Mouse (Mus musculus): ENCODE results near the gene Rtl5. TPM values are rescaled to one million over a fixed set of nuclear protein-coding genes. Genes with fewer than 3 reads are reported as not detected.

The Rtl5 gene
- polyA plus RNA-seq, 1 experiment, result 9.7 TPM

DNA sequence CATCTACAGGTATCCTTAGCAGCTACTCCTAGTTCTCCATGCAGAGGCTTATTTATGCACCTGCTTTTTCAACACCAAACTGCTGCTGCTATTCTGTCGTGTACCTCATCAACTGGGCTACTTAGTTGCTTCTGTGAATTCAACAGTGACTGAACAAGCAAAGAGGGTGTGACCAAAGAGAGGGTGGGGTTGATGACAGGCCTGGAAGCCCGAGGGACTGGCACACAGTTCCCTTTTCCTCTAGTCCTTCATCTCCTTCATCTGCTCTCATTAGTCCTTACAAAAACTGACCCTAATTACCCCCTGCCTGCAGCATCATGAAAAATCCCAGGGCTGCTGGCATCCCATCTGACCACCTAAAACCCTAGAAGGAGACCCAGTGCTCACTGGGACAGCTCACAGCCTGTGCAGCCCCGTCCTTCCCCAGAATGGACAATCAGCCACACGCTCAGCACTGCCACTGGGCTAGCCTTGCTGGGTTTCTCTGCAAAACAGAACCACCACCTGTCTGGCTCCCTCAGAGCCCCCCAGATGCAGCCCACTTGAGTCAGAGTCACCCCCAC lies 5.8 kb downstream of the Rtl5 start:
- Histone ChIP-seq H3K27ac (ENCODE audit: insufficient read depth, low read depth, low read length) (no peak overlapping the region), H3K4me3 (ENCODE audit: insufficient read depth, low read depth, low read length) (no peak overlapping the region), H3K4me1 (ENCODE audit: control insufficient read depth, insufficient read depth, low read length) (no peaks in the 10 kb centered on the region), H3K27me3 (replicated peaks; ENCODE audit: control insufficient read depth, insufficient read depth, low read length) (no peaks in the 10 kb centered on the region), H3K36me3 (ENCODE audit: control insufficient read depth, insufficient read depth, low read length) (no peaks in the 10 kb centered on the region)
- DNase-seq, result no peak
- 57% methylated on average over 4 of the region's 4 CpGs for WGBS
- no peak for TF ChIP-seq CTCF (conservative IDR thresholded peaks at IDR 0.05; ENCODE audit: insufficient read depth, insufficient read length, low read depth, low read length)
- TF ChIP-seq POLR2A (IDR thresholded peaks at IDR 0.05; ENCODE audit: low read depth, low read length), result no peak

DNA sequence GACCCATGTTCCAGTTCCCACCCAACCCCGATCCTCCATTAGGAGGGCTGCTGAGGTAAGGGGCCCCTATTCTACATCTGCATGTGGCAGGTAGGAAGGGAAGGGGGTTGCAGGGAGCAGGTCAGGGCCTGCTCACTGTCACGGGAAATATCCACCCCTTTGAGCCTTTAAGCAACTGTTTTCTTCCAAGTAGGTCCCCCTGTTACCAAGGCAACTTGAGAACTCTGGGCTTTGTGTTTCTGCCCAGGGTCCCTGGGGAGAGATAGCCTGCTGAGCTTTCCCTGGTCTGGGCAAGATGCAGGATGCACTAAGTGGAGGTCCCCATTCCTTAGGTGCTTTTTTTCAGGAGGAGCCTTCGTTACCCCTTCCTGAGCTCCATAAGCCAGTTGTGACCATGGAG lies 7.0 kb downstream of the Rtl5 start:
- DNase-seq, result no peak
- H3K4me1 ChIP-seq (ENCODE audit: control insufficient read depth, insufficient read depth, low read length), result no peaks in the 10 kb centered on the region; the same call in 1 of the 2 replicates
- no peaks in the 10 kb centered on the region for H3K27me3 ChIP-seq (replicated peaks; ENCODE audit: control insufficient read depth, insufficient read depth, low read length)
- no peak for TF ChIP-seq CTCF (conservative IDR thresholded peaks at IDR 0.05; ENCODE audit: insufficient read depth, insufficient read length, low read depth, low read length)
- TF ChIP-seq POLR2A (IDR thresholded peaks at IDR 0.05; ENCODE audit: low read depth, low read length), result no peak
- no peak overlapping the region for H3K4me3 ChIP-seq (ENCODE audit: insufficient read depth, low read depth, low read length)
- 75% methylated on average over 3 of the region's 3 CpGs for WGBS
- H3K27ac ChIP-seq (ENCODE audit: insufficient read depth, low read depth, low read length), result no peak overlapping the region
- no peaks in the 10 kb centered on the region for H3K36me3 ChIP-seq (ENCODE audit: control insufficient read depth, insufficient read depth, low read length)

DNA sequence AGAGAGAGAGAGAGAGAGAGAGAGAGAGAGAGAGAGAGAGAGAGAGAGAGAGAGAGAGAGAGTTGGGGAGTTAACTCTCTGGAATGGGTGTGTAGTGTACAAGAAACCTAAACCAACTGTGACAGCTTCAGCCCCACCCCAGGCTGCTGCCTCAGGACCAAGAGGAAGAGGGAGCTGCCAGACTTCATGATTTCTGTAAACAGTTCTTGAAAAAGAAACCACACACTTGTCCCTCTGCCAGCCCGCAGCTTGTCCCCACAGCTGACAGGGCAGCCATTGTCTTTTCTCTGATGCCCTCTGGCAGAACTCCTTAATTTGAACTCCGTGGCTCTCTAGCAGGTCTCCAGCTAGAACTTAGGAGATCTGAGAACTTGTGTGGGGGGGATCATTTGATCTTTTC lies 10.2 kb downstream of the Rtl5 start:
- TF ChIP-seq POLR2A (IDR thresholded peaks at IDR 0.05; ENCODE audit: low read depth, low read length), result no peak
- no peak for TF ChIP-seq CTCF (conservative IDR thresholded peaks at IDR 0.05; ENCODE audit: insufficient read depth, insufficient read length, low read depth, low read length)
- Histone ChIP-seq H3K27me3 (replicated peaks; ENCODE audit: control insufficient read depth, insufficient read depth, low read length) (no peaks in the 10 kb centered on the region), H3K27ac (ENCODE audit: insufficient read depth, low read depth, low read length) (no peak overlapping the region), H3K36me3 (ENCODE audit: control insufficient read depth, insufficient read depth, low read length) (no peaks in the 10 kb centered on the region), H3K4me3 (ENCODE audit: insufficient read depth, low read depth, low read length) (no peak overlapping the region), H3K4me1 (ENCODE audit: control insufficient read depth, insufficient read depth, low read length) (no peaks in the 10 kb centered on the region; the same call in 1 of the 2 replicates)
- peak; percentile 76 for DNase-seq
- WGBS, result 31% methylated on average over 2 of the region's 2 CpGs

DNA sequence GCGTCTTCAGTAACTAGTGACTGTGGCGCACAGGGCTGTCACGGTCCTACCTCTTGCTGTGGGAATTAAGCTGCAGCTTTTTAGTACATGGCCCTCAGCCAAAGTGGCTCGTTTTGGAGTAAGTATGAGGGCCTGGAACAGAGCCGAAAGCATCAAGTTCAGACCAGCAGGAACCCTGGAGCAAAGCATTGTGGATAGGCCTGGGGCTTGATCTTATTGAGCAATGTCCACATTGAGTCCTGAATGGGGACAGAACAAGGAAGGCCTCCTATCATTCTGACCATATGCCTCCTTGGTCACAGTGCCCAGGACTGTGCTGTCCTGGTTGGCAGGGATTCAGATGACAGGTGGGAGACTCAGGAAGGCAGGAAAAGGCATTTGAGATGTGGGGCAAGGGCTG lies 10.9 kb downstream of the Rtl5 start:
- 43% methylated on average over 5 of the region's 5 CpGs for WGBS
- TF ChIP-seq CTCF (conservative IDR thresholded peaks at IDR 0.05; ENCODE audit: insufficient read depth, insufficient read length, low read depth, low read length) (no peak), POLR2A (IDR thresholded peaks at IDR 0.05; ENCODE audit: low read depth, low read length) (no peak)
- H3K4me3 ChIP-seq (ENCODE audit: insufficient read depth, low read depth, low read length), result no peak overlapping the region
- no peaks in the 10 kb centered on the region for H3K36me3 ChIP-seq (ENCODE audit: control insufficient read depth, insufficient read depth, low read length)
- no peaks in the 10 kb centered on the region; the same call in 1 of the 2 replicates for H3K4me1 ChIP-seq (ENCODE audit: control insufficient read depth, insufficient read depth, low read length)
- no peaks in the 10 kb centered on the region for H3K27me3 ChIP-seq (replicated peaks; ENCODE audit: control insufficient read depth, insufficient read depth, low read length)
- peak; percentile 40 for DNase-seq
- H3K27ac ChIP-seq (ENCODE audit: insufficient read depth, low read depth, low read length), result no peak overlapping the region

DNA sequence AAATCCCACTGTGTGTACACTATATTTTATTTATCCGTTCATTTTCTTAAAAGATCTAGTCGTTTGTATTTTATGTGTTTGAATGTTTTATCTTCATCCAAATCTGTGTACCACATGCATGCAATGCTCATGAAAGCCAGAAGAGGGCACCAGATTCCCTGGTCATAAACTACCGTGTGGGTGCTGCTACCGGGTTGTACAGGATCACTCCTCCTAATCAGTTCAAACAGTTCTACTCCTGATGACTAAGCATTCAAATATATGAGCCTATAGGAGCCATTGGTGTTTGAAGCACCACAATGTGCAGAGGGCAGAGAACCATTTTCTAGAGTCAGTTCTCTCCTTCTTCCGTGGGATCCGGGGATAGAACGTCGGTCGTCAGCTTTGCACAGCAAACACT lies 11.7 kb downstream of the Rtl5 start:
- Histone ChIP-seq H3K27ac (ENCODE audit: insufficient read depth, low read depth, low read length) (no peak overlapping the region), H3K36me3 (ENCODE audit: control insufficient read depth, insufficient read depth, low read length) (no peaks in the 10 kb centered on the region), H3K4me1 (ENCODE audit: control insufficient read depth, insufficient read depth, low read length) (no peaks in the 10 kb centered on the region; the same call in 1 of the 2 replicates), H3K27me3 (replicated peaks; ENCODE audit: control insufficient read depth, insufficient read depth, low read length) (no peaks in the 10 kb centered on the region), H3K4me3 (ENCODE audit: insufficient read depth, low read depth, low read length) (no peak overlapping the region)
- peak; percentile 43 for DNase-seq
- WGBS, result 58% methylated on average over 9 of the region's 9 CpGs
- TF ChIP-seq POLR2A (IDR thresholded peaks at IDR 0.05; ENCODE audit: low read depth, low read length), result no peak
- TF ChIP-seq CTCF (conservative IDR thresholded peaks at IDR 0.05; ENCODE audit: insufficient read depth, insufficient read length, low read depth, low read length), result peak; percentile 45

DNA sequence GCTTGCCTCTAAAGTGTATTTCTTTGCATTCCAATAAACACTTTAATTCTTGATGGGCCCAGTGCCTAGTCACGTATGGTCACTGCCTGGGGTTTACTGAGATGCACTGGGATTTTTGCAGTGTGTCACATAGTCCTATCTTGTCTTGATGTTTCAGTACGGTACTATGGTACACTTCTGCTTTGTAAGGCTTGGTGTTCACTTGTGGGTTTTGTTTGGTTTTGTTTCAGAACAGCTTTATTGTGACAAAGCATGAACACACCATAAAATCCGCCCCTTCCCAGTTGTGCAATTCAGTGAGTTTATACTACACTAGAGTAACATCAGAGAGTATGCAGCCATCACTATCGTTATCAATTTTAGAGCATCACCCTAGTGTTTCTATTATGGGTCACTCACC lies 17.1 kb downstream of the Rtl5 start:
- 95% methylated on average over 4 of the region's 4 CpGs for WGBS
- Histone ChIP-seq H3K36me3 (ENCODE audit: control insufficient read depth, insufficient read depth, low read length) (no peaks in the 10 kb centered on the region), H3K4me1 (ENCODE audit: control insufficient read depth, insufficient read depth, low read length) (no peaks in the 10 kb centered on the region), H3K4me3 (ENCODE audit: insufficient read depth, low read depth, low read length) (no peak overlapping the region), H3K27ac (ENCODE audit: insufficient read depth, low read depth, low read length) (no peak overlapping the region), H3K27me3 (replicated peaks; ENCODE audit: control insufficient read depth, insufficient read depth, low read length) (no peaks in the 10 kb centered on the region)
- DNase-seq, result no peak
- TF ChIP-seq CTCF (conservative IDR thresholded peaks at IDR 0.05; ENCODE audit: insufficient read depth, insufficient read length, low read depth, low read length), result no peak
- TF ChIP-seq POLR2A (IDR thresholded peaks at IDR 0.05; ENCODE audit: low read depth, low read length), result no peak

DNA sequence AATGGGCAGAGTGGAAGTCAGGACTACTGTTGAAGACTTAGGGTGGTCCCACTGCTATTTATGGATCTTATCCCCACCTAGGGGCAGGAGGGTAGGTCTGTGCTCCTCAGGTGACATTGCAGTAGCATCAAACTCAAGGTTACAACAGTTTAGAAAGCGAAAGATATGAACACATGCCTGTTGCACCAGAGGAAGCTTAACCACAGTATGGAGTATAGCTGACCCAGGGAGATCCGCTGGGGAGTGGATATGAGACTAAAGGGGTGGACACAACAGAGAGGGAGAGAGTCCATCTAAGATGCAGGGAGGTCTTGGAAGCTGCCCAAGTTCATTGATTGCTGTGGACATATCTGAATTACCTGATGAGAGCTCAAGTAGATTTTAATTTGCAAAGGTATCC lies 17.7 kb downstream of the Rtl5 start:
- 94% methylated on average over 2 of the region's 2 CpGs for WGBS
- DNase-seq, result no peak

More for the DNA sequence above, 17.7 kb downstream of the Rtl5 start:
- TF ChIP-seq POLR2A (IDR thresholded peaks at IDR 0.05; ENCODE audit: low read depth, low read length) (no peak), CTCF (conservative IDR thresholded peaks at IDR 0.05; ENCODE audit: insufficient read depth, insufficient read length, low read depth, low read length) (no peak)
- no peak overlapping the region for H3K27ac ChIP-seq (ENCODE audit: insufficient read depth, low read depth, low read length)
- H3K36me3 ChIP-seq (ENCODE audit: control insufficient read depth, insufficient read depth, low read length), result no peaks in the 10 kb centered on the region
- H3K4me3 ChIP-seq (ENCODE audit: insufficient read depth, low read depth, low read length), result no peak overlapping the region
- H3K27me3 ChIP-seq (replicated peaks; ENCODE audit: control insufficient read depth, insufficient read depth, low read length), result no peaks in the 10 kb centered on the region
- no peaks in the 10 kb centered on the region for H3K4me1 ChIP-seq (ENCODE audit: control insufficient read depth, insufficient read depth, low read length)

All from kidney, adult 2 months (tissue).